Mouse (Mus musculus) telencephalon, adult 2 months (tissue): ENCODE measurements around the gene Dhfr.

ENCODE experiments used
- DNase-seq: peaks from one replicate; pipeline ENCODE4 v3.0.0-alpha.2; 2011; ENCODE audit warnings: low read depth, low spot score

Gene Dhfr

DNA sequence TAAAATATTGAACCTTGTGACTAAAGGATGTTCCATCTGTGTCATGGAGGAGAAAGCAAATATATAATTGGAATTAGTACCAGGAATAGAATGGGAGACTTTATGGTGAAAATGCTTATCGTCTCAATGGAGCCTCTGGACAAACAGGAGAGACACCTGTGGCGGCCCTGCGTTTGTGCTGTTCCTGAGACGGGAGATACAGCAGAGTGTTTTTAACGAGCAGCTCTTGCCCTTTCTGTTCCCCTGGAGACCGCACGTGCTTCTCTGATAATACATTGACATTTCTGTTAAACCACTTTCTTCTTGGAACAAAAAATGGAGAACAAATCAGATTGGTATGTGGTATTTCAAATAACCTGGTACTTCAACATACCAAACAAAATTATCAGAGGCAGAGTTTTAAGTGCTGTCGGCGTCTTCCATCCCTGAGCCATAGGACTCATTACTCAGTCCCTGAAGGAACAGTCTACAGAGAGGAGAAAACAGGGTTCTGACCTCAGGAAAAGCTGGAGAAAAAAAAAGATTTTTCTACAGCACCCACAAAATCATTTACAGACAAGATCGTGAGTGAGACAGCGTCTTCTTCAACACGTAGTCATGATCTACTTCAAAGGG, 38.6 kb downstream of the Dhfr start:
- no peak for DNase-seq

DNA sequence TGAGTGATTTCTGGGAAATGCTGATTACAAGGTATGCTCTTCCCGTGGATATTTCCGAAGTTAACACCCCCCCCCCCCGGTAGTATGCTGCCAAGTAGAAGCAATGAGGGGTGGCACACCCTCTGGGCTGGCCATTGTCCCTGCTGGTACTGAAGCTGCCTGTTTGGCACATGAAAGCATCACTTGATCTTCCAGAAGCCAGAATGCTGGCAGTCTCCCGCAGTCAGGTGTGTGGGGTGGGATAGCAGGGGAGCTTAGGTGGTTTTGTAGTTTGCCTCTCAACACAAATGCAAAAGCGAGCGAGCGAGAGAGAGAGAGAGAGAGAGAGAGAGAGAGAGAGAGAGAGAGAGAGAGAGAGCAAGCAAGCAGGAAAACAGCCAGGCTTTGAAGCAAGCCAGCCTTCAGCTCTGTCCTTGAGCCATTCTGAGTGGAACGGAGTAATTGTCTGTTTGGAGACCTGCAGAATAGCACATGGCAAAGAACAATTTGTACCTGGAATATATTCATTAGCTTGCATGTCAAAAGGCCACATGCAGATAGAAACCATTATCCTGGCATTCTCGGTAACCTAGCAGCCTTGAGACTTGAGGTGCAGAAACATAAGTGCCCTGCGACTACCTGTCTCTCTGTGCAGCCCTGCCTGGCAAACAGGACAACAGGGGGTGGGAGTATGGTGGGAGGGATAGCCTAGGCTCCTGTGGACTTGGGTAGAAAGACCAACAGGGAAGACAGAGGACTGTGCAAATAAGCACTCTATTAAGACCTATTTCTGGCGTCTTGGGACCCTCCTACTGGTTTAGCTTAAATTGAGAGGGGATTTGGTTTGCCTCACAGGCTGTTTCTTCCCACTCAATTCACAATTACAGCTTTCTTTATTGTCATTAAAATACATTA, 44.2 kb downstream of the Dhfr start:
- DNase-seq, result peak; percentile 6

DNA sequence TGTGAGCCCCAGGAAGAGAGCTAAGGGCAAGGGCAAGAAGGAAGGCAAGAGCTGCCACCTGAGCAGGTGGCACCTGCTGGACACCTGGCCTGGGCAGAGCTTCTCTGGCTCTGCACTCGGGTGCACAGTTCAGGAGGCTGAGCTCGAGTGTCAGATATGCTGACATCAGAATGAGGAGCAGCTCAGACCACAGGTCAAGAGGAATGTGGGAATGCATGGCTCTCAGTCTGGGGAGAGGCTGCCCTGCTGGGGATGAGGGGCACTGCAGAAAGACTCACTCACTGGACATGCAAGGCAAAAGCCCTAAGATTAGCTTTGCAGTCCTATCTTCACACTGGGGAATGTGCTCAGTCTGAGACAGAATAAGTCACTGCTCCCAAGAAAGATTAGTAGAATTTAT, 47.5 kb downstream of the Dhfr start:
- DNase-seq, result no peak

DNA sequence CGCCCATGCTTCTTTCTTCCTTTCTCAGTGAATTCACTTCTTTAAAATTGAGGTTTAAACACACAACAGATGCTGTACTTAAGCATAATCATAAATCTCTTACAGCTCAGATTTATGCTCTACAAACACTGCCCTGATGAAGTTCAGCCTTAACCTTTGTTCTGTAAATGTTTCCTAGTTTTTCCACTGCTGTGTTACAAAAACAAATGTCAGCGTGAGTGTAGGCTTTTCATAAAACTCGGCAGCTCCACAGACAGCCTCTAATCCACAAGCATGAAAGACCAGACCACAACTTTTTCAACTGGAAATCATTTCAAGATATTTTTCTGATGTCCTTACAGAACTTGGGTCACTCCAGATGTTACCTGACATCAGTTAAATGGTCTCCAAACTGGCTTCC, 49.0 kb downstream of the Dhfr start:
- DNase-seq, result no peak

DNA sequence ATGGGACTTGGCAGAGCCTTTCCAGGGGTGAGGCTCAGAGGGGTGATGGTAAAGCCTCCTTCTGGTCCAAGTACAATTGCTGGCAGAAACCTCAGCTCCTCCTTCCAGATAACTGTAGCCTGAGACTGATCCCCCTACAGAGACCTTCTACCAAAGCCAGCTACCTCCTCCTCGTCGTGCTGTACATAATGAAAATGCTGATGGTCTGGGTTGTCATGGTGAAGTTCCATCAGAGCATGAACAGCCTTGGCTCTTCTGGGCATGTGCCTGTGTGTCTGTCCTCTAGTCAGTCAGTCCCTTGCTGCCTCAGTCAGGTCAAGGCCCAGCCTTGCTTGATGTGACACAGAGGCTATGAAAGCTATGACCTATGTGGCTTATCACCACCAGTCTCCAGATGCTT, 56.0 kb downstream of the Dhfr start:
- DNase-seq, result no peak

DNA sequence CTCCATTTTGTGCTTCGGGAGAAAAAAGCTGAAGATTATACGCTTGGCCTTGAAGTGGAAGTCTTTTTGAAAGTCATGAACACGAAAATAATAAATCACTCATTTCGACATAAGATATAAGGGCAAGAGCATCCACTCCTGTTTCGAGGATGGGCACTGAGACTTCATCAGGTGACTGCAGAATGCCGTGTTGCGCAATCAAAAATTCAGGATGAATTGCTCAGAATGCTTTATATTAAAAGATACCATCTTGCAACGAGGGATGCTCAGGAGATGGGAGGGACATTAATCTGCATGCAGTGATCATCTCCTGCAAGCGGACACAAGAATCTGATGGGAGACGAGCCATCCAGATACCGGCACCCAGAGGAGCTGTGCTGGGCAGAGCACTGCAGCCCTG, 65.1 kb downstream of the Dhfr start:
- no peak for DNase-seq

DNA sequence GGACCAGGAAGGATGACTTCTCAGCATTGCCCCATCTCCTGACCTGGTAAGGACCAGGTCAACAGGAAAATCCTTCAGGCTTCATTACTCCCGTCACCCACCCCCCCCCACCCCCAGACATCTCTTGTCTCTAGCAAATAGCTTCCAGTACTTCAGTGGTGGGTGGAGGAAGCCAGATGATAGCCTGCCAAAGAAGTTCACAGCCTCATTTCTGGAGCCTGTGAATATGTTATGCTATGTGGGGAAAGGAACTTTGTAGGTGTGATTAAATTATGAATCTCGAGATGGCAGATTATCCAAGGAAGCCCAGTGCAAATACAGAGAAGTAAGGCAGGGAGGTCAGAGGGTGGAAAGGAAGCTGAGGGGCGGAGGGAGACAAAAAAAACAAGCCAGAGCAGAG, 69.2 kb downstream of the Dhfr start:
- DNase-seq, result peak; percentile 39

DNA sequence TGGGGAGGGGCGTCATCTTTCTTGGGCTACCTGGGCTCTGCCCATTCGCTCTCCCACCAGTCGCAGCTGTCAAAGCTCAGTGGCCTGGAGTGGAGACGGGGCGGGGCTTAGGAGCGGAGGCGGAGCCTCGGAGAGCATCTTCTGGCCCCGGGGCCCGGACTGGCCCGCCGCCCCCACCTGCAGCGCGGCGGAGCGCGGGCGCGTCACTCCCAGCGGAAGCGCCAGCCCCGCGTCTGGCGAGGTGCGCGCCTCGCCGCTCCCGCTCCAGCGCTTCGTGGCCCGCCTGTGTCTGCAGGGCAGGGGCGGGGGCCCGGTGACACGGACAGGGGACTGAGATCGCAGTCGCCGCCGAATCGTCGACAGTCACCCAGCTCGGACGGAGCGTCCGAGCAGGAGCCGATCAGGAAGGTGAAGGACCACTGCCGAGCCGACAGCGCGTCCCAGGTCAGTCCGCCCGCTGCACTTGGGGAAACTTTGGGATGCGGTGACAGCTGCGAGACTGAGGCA, 71.3 kb downstream of the Dhfr start, which contains the start of gene Ankrd34b:
Gene Ankrd34b, plus strand, starts transcription at position 139 of the 507 bp plus-strand sequence.
- peak; percentile 28 for DNase-seq

DNA sequence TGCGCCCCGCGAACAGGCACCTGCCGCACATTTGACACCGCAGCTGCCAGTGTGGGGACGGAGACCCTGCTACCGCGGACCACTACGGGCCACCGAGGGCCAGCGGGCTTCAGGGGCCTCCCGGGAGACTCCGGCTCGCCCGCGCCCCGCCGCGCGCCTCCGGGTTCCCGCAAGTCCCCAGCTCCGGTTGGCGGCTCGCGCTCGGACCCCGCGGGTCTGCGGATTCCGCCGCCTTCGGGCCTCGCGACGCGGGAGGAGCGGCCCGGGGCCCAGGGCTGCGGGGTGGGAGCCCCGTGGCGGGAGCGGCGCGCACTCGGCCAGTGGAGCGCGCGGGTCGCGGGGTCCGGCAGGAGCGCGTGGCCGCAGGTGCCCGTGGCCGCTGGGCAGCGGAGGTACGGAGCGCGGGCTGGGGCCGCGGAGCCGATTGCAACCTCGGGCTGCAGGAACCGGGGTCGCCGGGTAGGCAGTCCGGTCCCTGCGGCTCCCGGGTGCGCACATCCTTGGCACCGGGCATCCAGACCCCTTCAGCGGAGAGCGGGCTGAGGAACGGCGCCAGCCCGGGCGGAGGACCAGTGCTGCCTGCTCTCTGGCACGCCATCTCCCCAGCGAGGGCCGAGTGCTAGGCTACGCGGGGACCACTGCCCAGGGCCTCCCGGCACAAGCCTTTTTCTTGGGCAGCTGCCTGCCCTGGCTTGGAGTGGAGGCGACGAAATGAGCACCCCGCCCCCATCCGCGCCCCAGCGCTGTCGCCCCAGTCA, 71.9 kb downstream of the Dhfr start:
- no peak for DNase-seq

DNA sequence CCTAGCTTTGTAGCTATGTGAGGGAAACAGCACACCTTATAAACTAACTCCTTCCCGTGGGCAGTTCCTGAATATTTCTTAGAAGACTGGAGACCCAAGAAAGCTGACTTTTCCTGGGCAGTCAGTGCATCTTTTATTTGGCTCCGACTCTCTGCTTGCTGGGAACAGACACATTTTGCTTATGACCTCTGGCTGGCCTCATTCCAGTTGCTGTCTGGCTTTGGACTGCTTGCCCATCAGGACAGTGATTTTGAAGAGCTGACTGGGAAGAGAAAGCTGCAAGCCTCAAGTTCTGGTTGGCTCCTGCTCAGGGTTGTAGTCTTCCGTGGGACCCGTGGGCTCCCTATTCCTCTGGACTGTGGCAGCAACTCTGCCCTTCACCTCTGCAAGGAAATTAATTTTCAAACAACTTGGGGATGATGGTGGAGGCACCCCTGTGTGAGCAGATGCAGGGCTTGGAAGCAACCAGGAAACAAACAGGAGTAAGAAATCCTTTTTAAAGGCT, 72.9 kb downstream of the Dhfr start:
- no peak for DNase-seq
